Mouse (Mus musculus) forebrain, embryonic 14.5 days (tissue): ENCODE data around the gene Usp49. TPM values are rescaled to one million over a fixed set of nuclear protein-coding genes. Genes with fewer than 3 reads are reported as not detected.
A peak's percentile ranks its signal among the peaks of the same experiment; 100 is the strongest.

Experiments
- ATAC-seq: fragments of 200-750 bp; cut with Nextera tagmentation; 2 replicates; pipeline ENCODE4 v1.8.0; 2017; ENCODE audit warnings: mild to moderate bottlenecking, moderate library complexity
- DNase-seq: peaks from one replicate; pipeline ENCODE4 v3.0.0-alpha.2; 2015; ENCODE audit warnings: low spot score
- H3K27ac ChIP-seq: fragments of 300-500 bp; sonication (generic); 2 replicates; pipeline ENCODE4 v1.5.1; 2014; ENCODE audit warnings: low read depth, mild to moderate bottlenecking, control low read depth, low read length, moderate library complexity
- H3K27me3 ChIP-seq: fragments of 300-500 bp; sonication (generic); replicated peaks from 2 replicates; pipeline ENCODE4 v1.6.1; 2014; ENCODE audit warnings: low read length, control low read depth, mixed read lengths; ENCODE audit not compliant: control insufficient read depth, insufficient read depth
- H3K36me3 ChIP-seq: fragments of 300-500 bp; sonication (generic); 2 replicates; pipeline ENCODE4 v1.6.1; 2014; ENCODE audit warnings: low read length, control low read depth; ENCODE audit not compliant: control insufficient read depth, insufficient read depth
- H3K4me1 ChIP-seq: fragments of 300-500 bp; sonication (generic); 2 replicates; pipeline ENCODE4 v1.6.1; 2014; ENCODE audit warnings: antibody characterized with exemption, low read length, control low read depth; ENCODE audit not compliant: control insufficient read depth, insufficient read depth
- H3K4me2 ChIP-seq: fragments of 300-500 bp; sonication (generic); 2 replicates; pipeline ENCODE4 v1.6.1; 2014; ENCODE audit warnings: mild to moderate bottlenecking, control low read depth, low read length
- H3K4me3 ChIP-seq: fragments of 300-500 bp; sonication (generic); 2 replicates; pipeline ENCODE4 v1.5.1; 2014; ENCODE audit warnings: low read depth, low read length, control low read depth
- H3K9ac ChIP-seq: fragments of 300-500 bp; sonication (generic); 2 replicates; pipeline ENCODE4 v1.6.1; 2014; ENCODE audit warnings: mild to moderate bottlenecking, low read length, control low read depth, moderate library complexity
- H3K9me3 ChIP-seq: fragments of 300-500 bp; sonication (generic); replicated peaks from 2 replicates; pipeline ENCODE4 v1.6.1; 2016; ENCODE audit warnings: low read length, control low read depth, mixed read lengths; ENCODE audit not compliant: control insufficient read depth
- WGBS: fragments of 180-500 bp; shearing (Covaris S2); extraction: QIAGEN DNeasy Blood & Tissue Kit; methylation state at CpG from one replicate; pipeline ENCODE4 v1.1.7; 2014; 5-methylcytosine and 5-hydroxymethylcytosine counted together
- polyA plus RNA-seq: library from polyadenylated mRNA; unstranded; fragments of >200 nt; fragmentation: Nextera tagmentation; extraction: Ambion mirVana; gene quantifications from 2 replicates; pipeline ENCODE4 v1.2.1, GENCODE M21; 2014

The Usp49 gene
- polyA plus RNA-seq = 5.9 and 6.6 TPM in 2 replicates

DNA sequence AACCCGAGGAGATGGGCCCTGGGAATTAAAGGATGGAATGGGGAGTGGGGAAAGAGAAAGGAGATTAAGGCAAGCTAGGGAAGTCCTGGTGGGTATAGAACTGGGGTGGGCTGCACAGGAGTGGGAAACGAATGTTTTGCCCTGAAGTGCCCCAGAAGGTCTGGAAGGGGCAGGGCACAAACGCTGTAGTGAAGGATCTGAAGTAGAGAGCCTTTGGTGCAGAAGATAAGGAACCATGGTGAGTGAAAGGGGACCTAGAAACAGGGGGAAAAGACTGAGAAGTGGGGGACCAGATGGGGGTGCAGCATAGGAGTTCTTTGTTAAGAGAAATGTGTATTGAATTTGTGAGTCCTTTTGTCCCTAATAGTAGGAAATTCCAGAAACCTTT is at the start of gene Usp49:
Usp49 (plus strand) TSS at position 13 of the 388 bp plus-strand sequence.
- Histone ChIP-seq H3K4me2 (peak within 1 kb of the TSS; percentile 90), H3K9me3 (no peaks in the 10 kb centered on the region), H3K4me3 (peak within 1 kb of the TSS; percentile 52), H3K27ac (peak within 1 kb of the TSS; percentile 96), H3K9ac (peak within 1 kb of the TSS; percentile 72), H3K27me3 (no peaks in the 10 kb centered on the region), H3K36me3 (peaks cover 11% of the 10 kb centered on the region; the same call in 1 of the 2 replicates), H3K4me1 (peaks cover 24% of the 10 kb centered on the region)
- ATAC-seq = no peak
- 0% methylated on average over 3 of the region's 3 CpGs for WGBS
- DNase-seq = no peak

DNA sequence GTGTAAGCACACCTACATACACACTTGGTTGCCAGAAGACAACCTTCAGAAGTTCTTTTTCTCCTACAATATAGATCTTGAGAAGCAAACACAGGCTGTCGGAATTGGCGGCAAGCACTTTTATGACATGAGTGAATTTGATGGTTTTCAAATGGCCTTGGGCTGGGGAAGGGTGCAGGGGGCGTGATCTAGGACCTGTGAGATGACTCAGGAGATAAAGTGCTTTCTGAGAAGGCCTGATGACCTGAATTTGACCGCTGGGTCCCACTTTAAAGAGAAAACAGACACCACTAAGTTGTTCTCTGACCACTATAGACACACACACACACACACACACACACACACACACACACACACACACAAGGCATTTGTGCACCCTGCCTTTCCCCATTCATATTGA is 49.5 kb upstream of the Usp49 start:
- Histone ChIP-seq H3K9me3 (no peaks in the 10 kb centered on the region), H3K9ac (no peak overlapping the region), H3K4me3 (no peak overlapping the region), H3K27me3 (no peaks in the 10 kb centered on the region), H3K4me2 (no peak overlapping the region), H3K27ac (no peak overlapping the region), H3K4me1 (no peaks in the 10 kb centered on the region), H3K36me3 (no peaks in the 10 kb centered on the region)
- DNase-seq (no peak), ATAC-seq (no peak)
- WGBS = 94% methylated on average over 4 of the region's 4 CpGs

DNA sequence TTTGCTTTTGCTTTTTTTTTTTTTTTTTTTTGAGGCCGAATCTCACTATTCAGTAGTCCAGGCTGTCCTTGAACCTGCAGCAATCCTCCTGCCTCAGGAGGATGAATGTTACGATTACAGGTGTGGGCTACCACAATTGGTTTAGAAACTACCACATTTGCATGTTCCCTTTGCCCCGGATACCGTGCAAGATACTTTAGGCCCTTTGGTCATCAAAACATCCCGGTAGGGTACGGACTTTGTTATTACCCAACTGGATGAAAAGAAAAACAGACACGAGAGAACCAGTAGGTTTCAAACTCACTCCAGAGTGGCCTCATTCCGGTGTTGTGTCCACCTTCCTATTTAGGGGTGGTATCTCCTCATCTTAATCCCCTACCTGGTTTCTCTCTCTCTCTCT is 42.0 kb upstream of the Usp49 start:
- H3K9ac ChIP-seq = no peak overlapping the region
- H3K27ac ChIP-seq = no peak overlapping the region
- H3K4me1 ChIP-seq = no peaks in the 10 kb centered on the region
- H3K4me3 ChIP-seq = no peak overlapping the region
- DNase-seq (no peak), ATAC-seq (no peak)
- 88% methylated on average over 8 of the region's 8 CpGs for WGBS
- H3K9me3 ChIP-seq = no peaks in the 10 kb centered on the region
- no peaks in the 10 kb centered on the region for H3K27me3 ChIP-seq
- H3K36me3 ChIP-seq = no peaks in the 10 kb centered on the region
- H3K4me2 ChIP-seq = no peak overlapping the region

GRCm38 (mm10) chr17:47591073-47591472 is 39.4 kb upstream of the Usp49 start:
- no peaks in the 10 kb centered on the region for H3K36me3 ChIP-seq
- 94% methylated on average over 3 of the region's 3 CpGs for WGBS
- no peak for DNase-seq
- no peaks in the 10 kb centered on the region for H3K9me3 ChIP-seq
- no peak overlapping the region for H3K27ac ChIP-seq
- peaks cover 11% of the 10 kb centered on the region for H3K4me1 ChIP-seq
- H3K4me2 ChIP-seq = no peak overlapping the region
- ATAC-seq = no peak
- H3K4me3 ChIP-seq = no peak overlapping the region
- H3K27me3 ChIP-seq = no peaks in the 10 kb centered on the region
- H3K9ac ChIP-seq = no peak overlapping the region

DNA sequence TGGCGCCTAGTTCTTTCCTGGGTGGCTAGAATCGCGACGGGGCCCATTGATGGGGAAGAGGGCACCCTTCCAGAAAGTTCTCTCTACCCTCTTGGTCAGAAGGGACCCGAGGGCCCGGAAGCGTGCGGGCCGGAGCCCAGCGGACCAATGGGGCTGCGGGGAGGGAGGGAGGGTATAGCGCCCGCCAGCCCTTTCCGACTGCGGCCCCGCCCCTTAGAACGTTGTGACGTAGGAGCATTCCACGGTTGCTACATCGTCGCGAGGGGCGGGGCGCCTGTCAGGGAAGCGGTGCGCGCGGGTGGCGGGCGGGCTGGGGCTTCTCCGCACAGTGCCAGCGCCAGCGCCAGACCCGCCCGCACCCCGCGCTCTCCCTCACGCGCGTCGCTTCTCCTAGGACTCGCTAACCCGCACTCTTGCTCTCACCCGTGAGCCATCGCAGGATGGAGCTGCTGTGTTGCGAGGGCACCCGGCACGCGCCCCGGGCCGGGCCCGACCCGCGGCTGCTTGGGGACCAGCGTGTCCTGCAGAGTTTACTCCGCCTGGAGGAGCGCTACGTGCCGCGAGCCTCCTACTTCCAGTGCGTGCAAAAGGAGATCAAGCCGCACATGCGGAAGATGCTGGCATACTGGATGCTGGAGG is 37.2 kb upstream of the Usp49 start:
- Histone ChIP-seq H3K4me1 (peaks cover 15% of the 10 kb centered on the region), H3K27me3 (no peaks in the 10 kb centered on the region), H3K27ac (peak overlapping the region; percentile 68), H3K9me3 (no peaks in the 10 kb centered on the region), H3K4me2 (peak overlapping the region; percentile 98), H3K9ac (peak overlapping the region; percentile 75), H3K36me3 (no peaks in the 10 kb centered on the region), H3K4me3 (peak overlapping the region; percentile 64)
- ATAC-seq = peak; percentile 91
- under 1% methylated on average over 55 of the region's 63 CpGs for WGBS
- peak; percentile 96 for DNase-seq

GRCm38 (mm10) chr17:47593854-47594182 is 36.7 kb upstream of the Usp49 start:
- Histone ChIP-seq H3K36me3 (peaks cover 2% of the 10 kb centered on the region; the same call in 1 of the 2 replicates), H3K9ac (peak overlapping the region; percentile 75), H3K4me2 (peak overlapping the region; percentile 98), H3K9me3 (no peaks in the 10 kb centered on the region), H3K4me1 (peaks cover 15% of the 10 kb centered on the region), H3K27me3 (no peaks in the 10 kb centered on the region), H3K4me3 (peak overlapping the region; percentile 64), H3K27ac (peak overlapping the region; percentile 68)
- 1% methylated on average over 13 of the region's 13 CpGs for WGBS
- DNase-seq = no peak
- no peak for ATAC-seq

GRCm38 (mm10) chr17:47594183-47594968 is 36.1 kb upstream of the Usp49 start:
- under 1% methylated on average over 36 of the region's 43 CpGs for WGBS
- Histone ChIP-seq H3K9ac (peak overlapping the region; percentile 75), H3K4me1 (peaks cover 15% of the 10 kb centered on the region), H3K27me3 (no peaks in the 10 kb centered on the region), H3K4me2 (peak overlapping the region; percentile 98), H3K36me3 (peaks cover 8% of the 10 kb centered on the region), H3K4me3 (peak overlapping the region; percentile 64), H3K9me3 (no peaks in the 10 kb centered on the region), H3K27ac (peak overlapping the region; percentile 81)
- no peak for ATAC-seq
- peak; percentile 31 for DNase-seq

DNA sequence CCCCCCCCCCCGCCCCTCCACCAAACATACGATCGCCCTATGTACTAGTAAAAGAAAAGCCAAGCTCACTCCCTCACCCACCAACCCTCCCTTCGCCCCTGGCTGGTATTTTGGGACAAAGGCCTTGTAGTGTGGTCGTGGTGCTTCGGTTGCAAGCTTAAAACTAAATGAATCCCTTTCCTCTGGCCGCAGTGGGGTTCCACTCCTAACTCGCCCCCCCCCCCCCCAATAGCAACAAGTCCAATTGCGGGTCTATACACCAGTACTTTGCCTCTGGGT is 35.6 kb upstream of the Usp49 start:
- peak overlapping the region; percentile 64 for H3K4me3 ChIP-seq
- H3K27me3 ChIP-seq = no peaks in the 10 kb centered on the region
- peak overlapping the region; percentile 75 for H3K9ac ChIP-seq
- H3K4me2 ChIP-seq = peak overlapping the region; percentile 98
- peaks cover 13% of the 10 kb centered on the region for H3K36me3 ChIP-seq
- H3K27ac ChIP-seq = peak overlapping the region; percentile 81
- ATAC-seq (no peak), DNase-seq (no peak)
- peaks cover 15% of the 10 kb centered on the region for H3K4me1 ChIP-seq
- WGBS = 2% methylated on average over 7 of the region's 9 CpGs
- no peaks in the 10 kb centered on the region for H3K9me3 ChIP-seq
